Mouse (Mus musculus) testis, adult 2 months (tissue): ENCODE data around the gene Slc10a7.

ENCODE experiments used
- CTCF ChIP-seq: fragments of 200-500 bp; IDR thresholded peaks from 2 replicates; pipeline ENCODE4 v1.5.1; 2012; ENCODE audit warnings: low read depth, mild to moderate bottlenecking, inconsistent platforms, low read length, moderate library complexity; ENCODE audit not compliant: control insufficient read depth, insufficient read depth, insufficient replicate concordance
- POLR2A ChIP-seq: fragments of 200-500 bp; IDR thresholded peaks from 2 replicates; pipeline ENCODE4 v1.6.1; 2012; ENCODE audit warnings: low read depth, mild to moderate bottlenecking, inconsistent platforms, low read length, moderate library complexity; ENCODE audit not compliant: control insufficient read depth

- no peak for TF ChIP-seq POLR2A
- TF ChIP-seq CTCF, result no peak
Measured at GRCm38 (mm10) chr8:78507979-78508718, 997 bp upstream of the Slc10a7 start.
